Mouse (Mus musculus) heart, adult 11 months (tissue): ENCODE results near the gene Orai3.
A peak's percentile ranks its signal among the peaks of the same experiment; 100 is the strongest.

ENCODE experiments used
- DNase-seq: peaks from one replicate; pipeline ENCODE4 v3.0.0; 2022

Gene Orai3

GRCm38 (mm10) chr7:127800435-127801009, 30.9 kb downstream of the Orai3 start, which contains the start of gene Hsd3b7:
TSS of gene Hsd3b7 (plus strand) at chr7:127800604.
- DNase-seq = peak; percentile 99

GRCm38 (mm10) chr7:127801010-127801621, 31.5 kb downstream of the Orai3 start:
- peak; percentile 95 for DNase-seq

GRCm38 (mm10) chr7:127802313-127802712, 32.7 kb downstream of the Orai3 start:
- no peak for DNase-seq

- DNase-seq = no peak
Measured at GRCm38 (mm10) chr7:127808821-127809220, 39.2 kb downstream of the Orai3 start.

DNA sequence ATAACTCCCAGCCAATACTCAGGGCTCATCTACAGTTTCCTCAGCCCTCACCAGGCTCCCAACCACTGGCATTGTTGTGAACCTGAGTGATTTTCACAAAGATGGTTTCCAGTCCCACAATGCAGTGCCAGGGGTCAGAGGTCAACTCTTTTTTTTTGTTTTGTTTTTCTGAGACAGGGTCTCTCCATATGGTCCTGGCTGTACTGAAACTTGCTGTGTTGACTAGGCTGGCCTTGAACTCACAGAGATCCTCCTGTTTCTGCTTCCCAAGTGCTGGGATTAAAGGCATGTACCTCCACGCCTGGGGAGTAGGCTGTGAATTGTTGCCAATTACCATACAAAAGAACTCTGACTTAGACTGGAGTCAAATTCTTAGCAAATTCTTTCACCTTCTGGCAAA, 40.2 kb downstream of the Orai3 start:
- DNase-seq = no peak

DNA sequence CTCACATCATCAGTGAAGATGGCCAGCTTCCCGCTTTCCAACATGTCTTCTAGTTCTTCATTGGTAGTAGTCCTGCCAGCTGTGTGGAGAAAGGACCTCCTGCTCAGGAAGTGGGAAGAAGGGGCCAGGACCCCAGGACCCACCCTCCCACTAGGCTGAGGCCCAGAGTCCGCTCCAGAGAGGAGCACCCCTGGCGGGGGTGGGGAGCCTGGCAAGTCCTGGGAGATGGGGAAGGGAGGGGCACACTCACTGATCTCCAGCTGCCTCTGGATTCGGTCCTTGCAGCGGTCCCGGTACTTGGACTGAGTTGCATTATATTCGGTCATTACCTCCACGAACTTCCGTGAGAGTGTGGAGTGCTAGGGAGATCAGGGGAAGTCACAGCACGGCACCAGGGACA, 41.0 kb downstream of the Orai3 start:
- DNase-seq = peak; percentile 86

DNA sequence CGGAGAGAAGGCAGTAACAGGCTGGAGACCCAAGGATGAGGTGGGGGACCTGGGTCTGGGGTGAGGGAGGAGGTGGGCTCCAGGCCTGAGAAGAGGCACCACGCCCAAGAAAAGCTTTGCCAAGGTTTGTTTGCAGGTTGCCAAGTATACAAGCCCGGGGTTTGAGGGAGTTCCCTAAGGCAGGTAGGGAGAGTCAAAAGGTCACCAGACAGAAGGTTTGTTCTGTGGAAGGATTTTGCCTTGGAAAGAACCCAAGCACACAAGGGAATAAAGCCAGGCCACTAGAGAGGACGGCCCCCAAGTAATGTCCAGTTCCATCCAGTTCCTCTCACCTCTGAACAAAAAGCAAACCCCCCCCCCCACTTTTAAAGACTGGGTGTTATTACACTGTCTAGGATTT, 41.6 kb downstream of the Orai3 start:
- DNase-seq = no peak

- DNase-seq = peak; percentile 90
Measured at GRCm38 (mm10) chr7:127812292-127812691, 42.7 kb downstream of the Orai3 start.

DNA sequence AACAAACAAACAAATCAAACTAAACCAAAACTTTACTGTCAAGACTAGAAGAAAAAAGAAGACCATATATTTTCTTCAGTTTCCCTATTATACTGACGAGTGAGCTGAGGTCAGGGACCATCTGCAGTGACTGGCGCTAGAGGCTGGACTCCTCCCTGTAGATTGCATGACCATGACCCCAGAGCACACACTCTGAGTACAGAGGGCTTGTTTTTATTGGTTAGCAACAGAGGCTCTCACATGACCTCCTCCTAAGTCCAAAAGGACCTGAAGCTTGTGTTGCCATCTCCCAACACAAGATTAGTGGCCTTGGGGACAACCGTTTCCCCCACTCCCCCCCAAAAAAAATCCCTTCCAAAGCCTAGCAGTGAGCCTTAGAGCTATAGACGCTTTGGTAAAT, 44.2 kb downstream of the Orai3 start:
- peak; percentile 97 for DNase-seq

GRCm38 (mm10) chr7:127814241-127814921, 44.8 kb downstream of the Orai3 start:
- peak; percentile 98 for DNase-seq

GRCm38 (mm10) chr7:127815116-127815665, 45.6 kb downstream of the Orai3 start:
- peak; percentile 91 for DNase-seq

GRCm38 (mm10) chr7:127815954-127816821, 46.6 kb downstream of the Orai3 start:
- DNase-seq = peak; percentile 98

- no peak for DNase-seq
Measured at GRCm38 (mm10) chr7:127817053-127817452, 47.4 kb downstream of the Orai3 start.

DNA sequence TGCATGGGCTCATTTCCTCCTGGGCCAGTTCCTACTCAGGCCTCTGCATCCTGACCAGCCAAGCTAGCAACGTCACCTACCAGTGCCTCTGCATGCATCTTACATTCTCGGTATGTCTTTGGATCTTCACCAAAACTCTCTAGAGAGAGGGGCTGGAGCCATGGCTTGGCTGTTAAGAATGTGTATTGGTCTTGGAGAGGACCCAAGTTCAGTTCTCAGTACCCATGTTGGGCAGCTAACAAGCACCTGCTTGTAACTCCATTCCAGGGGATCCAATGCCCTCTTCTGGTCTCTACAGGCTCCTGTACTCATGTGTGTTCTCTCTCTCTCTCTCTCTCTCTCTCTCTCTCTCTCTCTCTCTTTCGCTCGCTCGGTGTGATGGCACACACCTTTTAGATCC, 48.2 kb downstream of the Orai3 start:
- no peak for DNase-seq

DNA sequence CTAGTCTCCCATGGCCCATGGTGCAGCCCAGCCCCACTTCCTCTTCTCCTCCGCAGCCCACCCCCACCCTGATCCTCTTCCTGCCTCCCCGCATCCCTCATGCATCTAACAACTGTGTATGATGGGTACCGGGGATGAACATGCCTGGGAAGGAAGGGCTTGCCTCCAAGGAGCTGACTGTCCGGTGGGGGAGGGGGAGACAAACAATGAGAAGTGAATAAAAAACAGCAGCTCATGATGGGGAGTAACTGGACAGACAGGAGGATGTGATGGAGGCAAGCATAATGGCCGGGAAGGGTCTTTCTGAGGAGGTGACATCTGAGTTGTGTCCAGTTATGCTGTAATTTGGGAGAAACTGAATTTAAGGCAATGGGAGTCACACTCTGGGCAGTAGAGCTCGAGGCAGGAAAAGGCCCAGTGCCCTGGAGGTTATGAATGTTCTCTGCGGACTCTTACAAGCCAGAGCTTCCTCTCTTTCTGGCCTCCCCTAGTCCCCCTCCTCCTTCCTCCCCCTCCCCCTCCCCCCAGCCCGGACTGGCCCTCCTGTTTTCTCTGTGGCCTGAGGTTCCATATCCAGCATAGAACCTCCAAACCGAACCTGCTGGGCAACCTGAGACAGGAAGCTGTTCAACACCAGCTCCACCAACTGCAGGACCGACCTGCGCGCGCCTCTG, 51.4 kb downstream of the Orai3 start:
- DNase-seq = no peak

- DNase-seq = no peak
Measured at GRCm38 (mm10) chr7:127822494-127822893, 52.9 kb downstream of the Orai3 start.

GRCm38 (mm10) chr7:127823236-127824171, 53.9 kb downstream of the Orai3 start:
- DNase-seq = peak; percentile 84

- peak; percentile 93 for DNase-seq
Measured at GRCm38 (mm10) chr7:127824176-127824871, 54.7 kb downstream of the Orai3 start, which contains the start of the genes Stx4a and Stx1b. TSS of gene Stx4a (plus strand) at chr7:127824294. TSS of gene Stx1b (minus strand) at chr7:127824549.
